Mouse (Mus musculus) erythroblast, embryonic 14.5 days (primary cell): ENCODE measurements around the gene Serpina10.

ENCODE experiments used
- GATA1 ChIP-seq: IDR thresholded peaks from 2 replicates; pipeline ENCODE4 v1.6.1; 2012; ENCODE audit warnings: low read length, inconsistent platforms, mixed read lengths
- TAL1 ChIP-seq: IDR thresholded peaks from 3 replicates; pipeline ENCODE4 v1.6.1; 2012; ENCODE audit warnings: low read length, inconsistent platforms, mixed read lengths

DNA sequence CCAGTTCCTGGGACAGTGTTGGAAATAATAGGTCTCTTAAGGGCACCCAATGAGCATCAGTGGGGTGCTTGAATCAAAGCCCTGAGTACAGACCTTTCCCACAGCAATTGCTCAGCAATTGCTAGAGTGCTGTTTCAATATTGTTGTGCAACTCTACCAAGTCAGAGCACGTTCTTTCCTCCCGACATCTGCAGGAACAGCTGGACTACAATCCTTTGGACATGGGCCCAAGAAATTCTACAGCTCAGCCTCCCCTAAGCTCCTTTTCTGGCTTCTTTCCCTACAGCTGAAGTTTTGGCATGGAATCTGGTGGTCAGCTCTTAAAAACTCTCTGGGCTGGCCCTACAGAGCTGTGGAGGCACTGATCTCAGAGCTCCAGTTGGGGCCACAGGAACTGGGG, 41.9 kb upstream of the Serpina10 start:
- TF ChIP-seq GATA1 (no peak), TAL1 (no peak)
